In genomic region chr1:69717107-69717506, GRCm38 (mm10) we compare ENCODE assay signal across 27 mouse cellular contexts.
"Had no signal": no experiment of that assay in that cellular context is flagged by ENCODE, and none has a peak within 500 bp of the region (broad histone marks: within the 10 kb centered on the region; RNA-seq: fewer than 3 reads in every experiment).

No protein-coding gene starts in this region.

- H3K9ac ChIP-seq: embryonic facial prominence, embryonic 12.5 days; embryonic facial prominence, embryonic 13.5 days; embryonic facial prominence, embryonic 15.5 days; forebrain, embryonic 12.5 days; forebrain, embryonic 13.5 days; forebrain, embryonic 15.5 days; forebrain, postnatal 0 days had no signal

- H3K4me1 ChIP-seq: embryonic facial prominence, embryonic 10.5 days; embryonic facial prominence, embryonic 12.5 days; embryonic facial prominence, embryonic 13.5 days; embryonic facial prominence, embryonic 15.5 days; forebrain, embryonic 10.5 days; forebrain, embryonic 12.5 days; forebrain, embryonic 13.5 days; forebrain, embryonic 15.5 days had no signal

- H3K27me3 ChIP-seq: embryonic facial prominence, embryonic 12.5 days; embryonic facial prominence, embryonic 13.5 days; embryonic facial prominence, embryonic 15.5 days; forebrain, embryonic 12.5 days; forebrain, embryonic 13.5 days; forebrain, embryonic 15.5 days had no signal

- ATAC-seq: forebrain, embryonic 13.5 days; forebrain, embryonic 14.5 days; forebrain, embryonic 15.5 days; forebrain, embryonic 16.5 days; forebrain, postnatal 0 days had no signal

- H3K36me3 ChIP-seq: embryonic facial prominence, embryonic 10.5 days; embryonic facial prominence, embryonic 12.5 days; embryonic facial prominence, embryonic 13.5 days; embryonic facial prominence, embryonic 15.5 days; forebrain, embryonic 10.5 days; forebrain, embryonic 12.5 days; forebrain, embryonic 15.5 days had no signal

- H3K9me3 ChIP-seq: embryonic facial prominence, embryonic 10.5 days; embryonic facial prominence, embryonic 12.5 days; embryonic facial prominence, embryonic 13.5 days; embryonic facial prominence, embryonic 15.5 days; forebrain, embryonic 10.5 days; forebrain, embryonic 12.5 days; forebrain, embryonic 13.5 days; forebrain, embryonic 15.5 days had no signal

- H3K27ac ChIP-seq: embryonic facial prominence, embryonic 10.5 days; embryonic facial prominence, embryonic 12.5 days; embryonic facial prominence, embryonic 13.5 days; embryonic facial prominence, embryonic 15.5 days; forebrain, embryonic 10.5 days; forebrain, embryonic 12.5 days; forebrain, embryonic 13.5 days; forebrain, embryonic 15.5 days; gastrocnemius, adult 2 months; heart, adult 2 months had no signal

- H3K4me2 ChIP-seq: embryonic facial prominence, embryonic 12.5 days; embryonic facial prominence, embryonic 13.5 days; embryonic facial prominence, embryonic 15.5 days; forebrain, embryonic 12.5 days; forebrain, embryonic 13.5 days; forebrain, embryonic 15.5 days had no signal

- H3K4me3 ChIP-seq: embryonic facial prominence, embryonic 10.5 days; embryonic facial prominence, embryonic 12.5 days; embryonic facial prominence, embryonic 13.5 days; embryonic facial prominence, embryonic 15.5 days; erythroblast, embryonic 14.5 days; forebrain, embryonic 10.5 days; forebrain, embryonic 12.5 days; forebrain, embryonic 13.5 days; forebrain, embryonic 15.5 days; gastrocnemius, adult 2 months; heart, adult 2 months had no signal

- DNase-seq: cerebellum, adult 8-10 months; cerebellum, adult 9-10 months; cerebellum, adult 9-11 months; cerebellum, postnatal 10 days; cerebellum, postnatal 14 days; cerebellum, postnatal 25 days; embryo, embryonic 11 days; forebrain, postnatal 0 days; gastrocnemius, adult 2 months; gastrocnemius, postnatal 10 days; gastrocnemius, postnatal 14 days; gastrocnemius, postnatal 25 days; gastrocnemius, postnatal 36 days; heart, adult 11 months; heart, adult 18-20 months; heart, adult 2 months had no signal
